Mouse (Mus musculus): ENCODE data around the gene Fam114a2. TPM values are rescaled to one million over a fixed set of nuclear protein-coding genes. Genes with fewer than 3 reads are reported as not detected.

The Fam114a2 gene
- polyA plus RNA-seq, 1 experiment from 2014 or later: 74.2 TPM

- 57% methylated on average over 6 of the region's 6 CpGs for WGBS
- no peak overlapping the region for H3K4me3 ChIP-seq (replicated peaks)
- no peak overlapping the region for H3K9ac ChIP-seq (replicated peaks)
- no peak overlapping the region for H3K4me2 ChIP-seq
- H3K4me1 ChIP-seq: peaks cover 14% of the 10 kb centered on the region
- no peaks in the 10 kb centered on the region for H3K9me3 ChIP-seq (replicated peaks)
- ATAC-seq (ENCODE audit: low FRiP score): no peak
- no peaks in the 10 kb centered on the region for H3K27me3 ChIP-seq (replicated peaks)
- H3K36me3 ChIP-seq: no peaks in the 10 kb centered on the region
- H3K27ac ChIP-seq (replicated peaks): no peak overlapping the region
Measured at GRCm38 (mm10) chr11:57470056-57470455, 48.4 kb downstream of the Fam114a2 start.

GRCm38 (mm10) chr11:57468706-57469105 is 49.7 kb downstream of the Fam114a2 start:
- H3K27me3 ChIP-seq (replicated peaks): no peaks in the 10 kb centered on the region
- no peak overlapping the region for H3K27ac ChIP-seq (replicated peaks)
- peaks cover 6% of the 10 kb centered on the region for H3K4me1 ChIP-seq
- H3K4me2 ChIP-seq: no peak overlapping the region
- H3K9ac ChIP-seq (replicated peaks): no peak overlapping the region
- no peaks in the 10 kb centered on the region for H3K9me3 ChIP-seq (replicated peaks)
- H3K4me3 ChIP-seq (replicated peaks): no peak overlapping the region
- H3K36me3 ChIP-seq: no peaks in the 10 kb centered on the region
- no peak for ATAC-seq (ENCODE audit: low FRiP score)
- 79% methylated on average over 4 of the region's 4 CpGs for WGBS

GRCm38 (mm10) chr11:57467159-57468110 is 51.0 kb downstream of the Fam114a2 start:
- no peaks in the 10 kb centered on the region for H3K27me3 ChIP-seq (replicated peaks)
- H3K36me3 ChIP-seq: no peaks in the 10 kb centered on the region
- peak overlapping the region; percentile 73 for H3K27ac ChIP-seq (replicated peaks)
- peak overlapping the region; percentile 23; the same call in 1 of the 2 replicates for H3K9ac ChIP-seq (replicated peaks)
- H3K4me1 ChIP-seq: peaks cover 6% of the 10 kb centered on the region
- H3K4me2 ChIP-seq: peak overlapping the region; percentile 26
- no peak overlapping the region for H3K4me3 ChIP-seq (replicated peaks)
- peak; percentile 93 for ATAC-seq (ENCODE audit: low FRiP score)
- no peaks in the 10 kb centered on the region for H3K9me3 ChIP-seq (replicated peaks)
- WGBS: 54% methylated on average over 23 of the region's 23 CpGs

GRCm38 (mm10) chr11:57465844-57466243 is 52.6 kb downstream of the Fam114a2 start:
- no peaks in the 10 kb centered on the region for H3K9me3 ChIP-seq (replicated peaks)
- no peak overlapping the region for H3K9ac ChIP-seq (replicated peaks)
- H3K4me3 ChIP-seq (replicated peaks): no peak overlapping the region
- WGBS: 81% methylated on average over 3 of the region's 3 CpGs
- no peak for ATAC-seq (ENCODE audit: low FRiP score)
- H3K4me1 ChIP-seq: peaks cover 6% of the 10 kb centered on the region
- no peaks in the 10 kb centered on the region for H3K36me3 ChIP-seq
- H3K27ac ChIP-seq (replicated peaks): no peak overlapping the region
- no peak overlapping the region for H3K4me2 ChIP-seq
- H3K27me3 ChIP-seq (replicated peaks): no peaks in the 10 kb centered on the region

GRCm38 (mm10) chr11:57465025-57465424 is 53.4 kb downstream of the Fam114a2 start:
- H3K27me3 ChIP-seq (replicated peaks): no peaks in the 10 kb centered on the region
- no peaks in the 10 kb centered on the region for H3K9me3 ChIP-seq (replicated peaks)
- H3K4me2 ChIP-seq: no peak overlapping the region
- no peak overlapping the region for H3K4me3 ChIP-seq (replicated peaks)
- ATAC-seq (ENCODE audit: low FRiP score): no peak
- no peak overlapping the region for H3K27ac ChIP-seq (replicated peaks)
- peaks cover 6% of the 10 kb centered on the region for H3K4me1 ChIP-seq
- H3K36me3 ChIP-seq: no peaks in the 10 kb centered on the region
- no peak overlapping the region for H3K9ac ChIP-seq (replicated peaks)
- 41% methylated on average over 8 of the region's 8 CpGs for WGBS

DNA sequence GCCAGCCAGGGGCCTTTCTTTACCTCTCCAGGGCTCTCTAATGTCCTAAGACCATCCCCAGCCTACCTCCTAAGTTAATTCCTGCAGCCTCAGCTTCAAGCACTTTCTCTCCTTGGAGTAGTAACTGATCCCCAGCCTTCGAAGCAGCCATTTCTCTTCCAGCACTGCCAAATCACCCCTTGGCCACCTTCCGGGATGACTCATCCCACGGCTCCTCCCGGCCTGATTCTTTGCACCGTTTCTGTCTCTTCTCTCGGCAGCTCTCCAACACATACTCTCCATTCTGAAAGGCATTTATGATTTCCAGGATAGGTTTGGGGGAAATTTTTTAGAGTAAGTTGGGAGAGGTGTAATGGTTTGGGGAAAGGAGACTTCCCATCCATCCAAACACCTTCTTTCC is 58.7 kb downstream of the Fam114a2 start:
- H3K27me3 ChIP-seq (replicated peaks): no peaks in the 10 kb centered on the region
- no peaks in the 10 kb centered on the region for H3K4me1 ChIP-seq
- no peaks in the 10 kb centered on the region for H3K36me3 ChIP-seq
- WGBS: 85% methylated on average over 6 of the region's 6 CpGs
- H3K9ac ChIP-seq (replicated peaks): no peak overlapping the region
- no peak overlapping the region for H3K4me2 ChIP-seq
- no peak overlapping the region for H3K27ac ChIP-seq (replicated peaks)
- H3K9me3 ChIP-seq (replicated peaks): no peaks in the 10 kb centered on the region
- H3K4me3 ChIP-seq (replicated peaks): no peak overlapping the region
- no peak for ATAC-seq (ENCODE audit: low FRiP score)

DNA sequence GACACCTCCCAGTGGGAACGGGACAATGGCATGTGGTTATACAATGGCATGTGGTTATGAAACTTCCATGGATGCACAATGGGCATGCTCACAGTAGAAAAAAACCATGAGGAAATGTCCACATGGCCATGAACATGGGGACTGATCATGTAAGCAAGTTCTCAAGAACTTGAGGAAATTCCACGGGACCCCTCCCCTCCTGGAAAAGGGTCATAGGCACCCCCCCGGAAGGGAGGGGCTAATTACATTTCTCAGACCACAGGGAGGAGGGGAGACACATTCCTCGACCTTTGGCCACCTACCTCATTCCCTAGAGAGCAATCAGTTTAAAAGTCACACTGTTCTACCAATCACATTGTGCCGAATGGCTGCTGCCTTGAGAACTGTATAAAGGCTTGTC is 64.0 kb downstream of the Fam114a2 start:
- no peaks in the 10 kb centered on the region for H3K4me1 ChIP-seq
- H3K9ac ChIP-seq (replicated peaks): no peak overlapping the region
- H3K9me3 ChIP-seq (replicated peaks): no peaks in the 10 kb centered on the region
- WGBS: 64% methylated on average over 5 of the region's 5 CpGs
- no peak overlapping the region for H3K4me3 ChIP-seq (replicated peaks)
- H3K36me3 ChIP-seq: no peaks in the 10 kb centered on the region
- H3K4me2 ChIP-seq: no peak overlapping the region
- no peaks in the 10 kb centered on the region for H3K27me3 ChIP-seq (replicated peaks)
- no peak for ATAC-seq (ENCODE audit: low FRiP score)
- no peak overlapping the region for H3K27ac ChIP-seq (replicated peaks)

DNA sequence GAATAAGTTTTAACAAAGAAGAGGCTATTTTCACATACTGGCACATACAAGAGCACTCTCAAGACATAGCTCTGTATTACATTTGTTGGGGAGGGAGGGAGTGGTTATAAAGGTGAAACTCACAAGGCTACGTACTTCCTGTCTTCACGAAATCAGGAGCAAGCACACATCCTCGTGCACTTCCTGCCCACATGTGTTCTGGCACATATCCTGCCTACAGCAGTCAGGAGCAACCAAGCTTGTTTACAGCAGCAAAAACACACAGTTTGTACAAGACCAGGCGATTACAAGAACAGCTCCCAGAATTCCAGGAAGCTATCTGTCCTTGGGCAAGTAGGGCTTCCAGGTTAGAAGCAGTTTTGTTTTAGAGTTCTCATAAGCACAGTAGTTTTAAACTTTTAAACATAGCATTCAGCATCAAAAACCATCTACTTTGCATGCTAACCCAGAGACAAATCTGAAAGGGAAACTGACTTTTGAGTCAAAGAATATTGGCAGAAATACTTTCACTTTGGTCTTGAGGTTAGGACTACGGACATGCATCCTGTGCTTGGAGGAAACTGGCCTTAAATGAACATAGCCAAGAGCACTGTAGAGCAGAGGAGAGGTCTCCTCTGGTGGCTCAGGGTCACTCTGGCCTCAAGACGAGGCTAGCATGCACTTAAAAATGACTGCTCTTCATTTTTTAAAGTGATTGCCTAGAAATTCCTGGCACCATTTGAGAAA is 73.0 kb downstream of the Fam114a2 start:
- H3K36me3 ChIP-seq: no peaks in the 10 kb centered on the region
- H3K9ac ChIP-seq (replicated peaks): no peak overlapping the region
- H3K4me3 ChIP-seq (replicated peaks): no peak overlapping the region
- no peak overlapping the region for H3K27ac ChIP-seq (replicated peaks)
- H3K27me3 ChIP-seq (replicated peaks): no peaks in the 10 kb centered on the region
- ATAC-seq (ENCODE audit: low FRiP score): no peak
- no peaks in the 10 kb centered on the region for H3K4me1 ChIP-seq
- no peaks in the 10 kb centered on the region for H3K9me3 ChIP-seq (replicated peaks)
- no peak overlapping the region for H3K4me2 ChIP-seq
- WGBS: 75% methylated on average over 6 of the region's 6 CpGs

DNA sequence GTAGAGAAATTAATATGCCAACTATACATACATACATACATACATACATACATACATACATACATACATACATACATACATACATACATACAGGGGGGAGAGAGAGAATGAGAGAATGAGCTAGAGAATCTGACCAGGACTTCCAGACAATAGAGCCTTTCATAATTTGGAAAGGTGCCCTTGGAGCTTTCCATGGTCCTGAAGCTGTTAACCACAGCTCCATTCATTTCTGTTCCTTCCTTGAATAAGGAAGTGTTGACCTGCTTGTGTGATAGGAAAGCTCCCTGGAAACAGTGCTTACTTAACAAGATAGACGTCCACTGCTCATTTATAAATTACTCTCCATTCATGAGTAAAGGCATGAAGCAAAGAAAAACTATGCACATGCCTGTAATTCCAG is 84.3 kb downstream of the Fam114a2 start:
- H3K36me3 ChIP-seq: no peaks in the 10 kb centered on the region
- H3K4me3 ChIP-seq (replicated peaks): no peak overlapping the region
- no peak overlapping the region for H3K27ac ChIP-seq (replicated peaks)
- no peaks in the 10 kb centered on the region; the same call in 1 of the 2 replicates for H3K9me3 ChIP-seq (replicated peaks)
- WGBS: 17% methylated on average over 1 of the region's 1 CpGs
- H3K4me2 ChIP-seq: no peak overlapping the region
- ATAC-seq (ENCODE audit: low FRiP score): no peak
- no peaks in the 10 kb centered on the region for H3K4me1 ChIP-seq
- H3K9ac ChIP-seq (replicated peaks): no peak overlapping the region
- no peaks in the 10 kb centered on the region for H3K27me3 ChIP-seq (replicated peaks)

Other genes starting within 250 kb of the Fam114a2 start
- gene Mfap3, start within 50 bp of the Fam114a2 start, polyA plus RNA-seq (2015; fragmentation: Nextera tagmentation; extraction: Ambion mirVana): 52.2 and 57.6 TPM in 2 replicates
- 11.7 and 12.7 TPM in 2 replicates for gene Galnt10, start 126.8 kb upstream of the Fam114a2 start, polyA plus RNA-seq (2015; fragmentation: Nextera tagmentation; extraction: Ambion mirVana)

All from neural tube, embryonic 15.5 days (tissue).